Mouse (Mus musculus) cerebellum, adult 2 months (tissue): ENCODE measurements at regions not wholly inside any gene's neighbourhood (a gene's known extent, or its start where the extent isn't known, plus 50 kb on each side); places are given as distances from the start of the nearest gene placed in this dataset.

Source experiments
- CTCF ChIP-seq: fragments of 200-500 bp; IDR thresholded peaks from 2 replicates; pipeline ENCODE4 v1.5.1; 2011; ENCODE audit warnings: low read depth, mild to moderate bottlenecking, control low read depth, low read length, moderate library complexity, borderline replicate concordance; ENCODE audit not compliant: insufficient read depth
- POLR2A ChIP-seq: fragments of 200-500 bp; IDR thresholded peaks from 2 replicates; pipeline ENCODE4 v1.6.1; 2011; ENCODE audit warnings: low read length, control low read depth, borderline replicate concordance; ENCODE audit not compliant: insufficient read depth

DNA sequence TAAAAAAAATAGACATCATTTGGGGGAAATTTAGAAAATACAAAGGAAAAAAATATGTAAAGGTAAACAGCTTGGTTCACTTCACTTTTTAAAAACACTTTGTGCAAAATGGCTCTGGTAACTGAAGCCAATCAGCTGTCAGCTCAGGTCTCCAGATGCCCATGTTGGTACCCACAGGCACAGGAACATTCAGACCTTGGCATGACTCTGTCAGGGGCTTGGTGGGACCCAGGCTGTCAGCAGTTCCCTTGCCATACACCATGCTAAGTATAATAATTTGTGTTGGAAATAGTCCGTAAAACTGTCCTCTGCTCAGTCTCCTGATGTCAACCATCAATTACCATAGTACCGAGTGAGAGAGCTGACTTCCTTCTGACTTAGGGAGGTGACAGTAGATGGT, 257.3 kb upstream of the Sphkap start:
- TF ChIP-seq POLR2A: no peak
- no peak for TF ChIP-seq CTCF
